Mouse (Mus musculus): ENCODE measurements around the gene Gpr180.
A peak's percentile ranks its signal among the peaks of the same experiment; 100 is the strongest.
"Not testable (repeated sequence)": the region's sequence is repeated elsewhere in the genome, so short reads cannot be mapped to it uniquely, and the experiment has no call there.

Gpr180 gene

DNA sequence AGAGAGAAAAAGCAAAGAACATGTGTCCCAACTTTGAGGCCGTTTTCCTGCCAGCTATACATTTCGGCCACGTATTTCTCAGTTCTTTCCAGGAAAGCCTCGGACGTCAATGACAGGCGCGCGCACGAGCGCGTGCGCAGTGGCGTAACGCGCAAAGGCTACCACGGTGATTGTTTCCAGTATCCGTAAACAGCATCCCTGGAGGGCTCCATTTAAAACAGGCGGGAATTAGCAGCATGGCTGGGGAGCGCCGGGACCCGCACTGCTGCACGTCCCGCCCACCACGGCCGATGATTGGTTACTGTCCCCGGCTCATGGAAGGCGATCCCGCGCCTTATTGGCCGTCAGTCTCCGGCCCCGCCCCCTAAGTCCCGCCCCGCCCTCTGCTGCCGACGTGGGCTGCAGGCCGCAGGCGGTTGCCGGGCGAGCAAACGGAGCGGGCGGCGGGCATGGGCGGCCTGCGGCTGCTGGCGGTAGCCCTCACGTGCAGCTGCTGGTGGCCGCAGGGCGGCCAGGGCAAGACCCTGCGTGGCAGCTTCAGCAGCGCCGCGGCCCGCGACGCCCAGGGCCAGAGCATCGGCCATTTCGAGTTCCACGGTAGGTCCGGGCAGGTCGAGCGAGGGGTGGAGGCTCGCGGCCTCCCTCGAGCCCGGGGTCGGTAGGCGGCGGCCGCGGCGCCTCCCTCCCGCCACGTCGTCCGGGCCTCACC lies at the start of gene Gpr180:
TSS of gene Gpr180 (plus strand) at position 415 of the 709 bp plus-strand sequence.
- DNase-seq (ENCODE audit: low spot score): peak; percentile 95

DNA sequence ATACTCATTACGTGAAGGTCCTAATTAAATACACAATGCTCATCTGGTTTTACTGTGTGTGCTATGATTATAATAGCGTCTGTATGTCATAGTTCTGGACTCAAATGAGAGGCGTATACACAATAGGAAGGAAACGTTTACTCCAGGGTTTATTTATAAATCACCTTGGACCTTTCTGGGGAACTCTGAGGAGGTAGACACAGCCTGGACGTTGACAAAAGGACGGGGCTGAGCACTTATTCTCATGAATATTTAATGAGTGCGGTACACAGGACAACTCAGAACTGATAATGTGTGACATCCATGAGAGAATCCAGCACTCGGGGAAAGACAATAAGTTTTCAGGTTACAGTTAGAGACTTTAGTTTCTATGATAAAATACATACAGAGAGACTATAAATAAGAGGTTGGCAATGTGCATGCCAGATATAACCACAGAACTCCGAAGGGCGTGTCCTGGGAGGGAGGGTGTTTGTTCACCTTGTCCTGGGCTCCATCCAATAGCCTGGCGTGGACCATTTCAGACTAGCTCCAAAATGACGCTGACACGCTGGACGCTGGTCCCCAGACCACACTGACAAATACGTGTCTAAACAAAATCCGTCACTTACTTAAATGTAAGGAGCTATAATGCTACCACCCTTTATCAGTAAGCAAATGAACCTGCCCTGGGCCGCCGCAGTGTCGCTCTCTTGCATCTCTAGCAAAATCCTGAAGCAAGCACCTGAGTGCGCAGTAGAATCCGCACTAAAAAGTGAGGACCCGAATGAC lies 48.3 kb upstream of the Gpr180 start:
- peak; percentile 35 for DNase-seq (ENCODE audit: low spot score)

DNA sequence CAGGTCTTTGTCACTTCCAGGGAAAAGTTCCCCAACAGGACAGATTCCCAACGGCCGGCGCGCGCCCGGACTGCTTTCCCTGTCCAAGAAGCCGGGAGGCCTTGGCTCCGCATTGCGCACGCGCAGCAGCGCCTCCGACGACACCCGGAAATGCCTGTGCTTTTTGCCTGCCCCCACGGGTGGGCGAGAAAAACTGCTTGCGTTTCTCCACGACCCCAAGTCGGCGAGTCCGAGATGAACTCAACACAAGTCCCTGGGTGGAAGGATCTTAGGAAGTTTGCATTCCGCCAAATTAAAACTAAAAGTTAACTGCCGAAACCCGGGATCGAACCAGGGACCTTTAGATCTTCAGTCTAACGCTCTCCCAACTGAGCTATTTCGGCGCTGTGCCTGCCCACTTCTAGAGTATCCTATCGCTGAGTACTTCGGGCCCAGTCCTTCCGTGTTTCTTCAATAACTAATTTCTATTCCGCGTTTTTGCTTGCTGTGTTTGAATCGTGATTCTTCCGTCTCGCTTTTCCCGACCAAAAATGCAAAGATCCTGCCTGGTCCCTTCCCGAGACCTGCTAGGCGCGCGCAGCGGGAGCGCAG lies 47.6 kb upstream of the Gpr180 start:
- DNase-seq (ENCODE audit: low spot score): peak; percentile 86

DNA sequence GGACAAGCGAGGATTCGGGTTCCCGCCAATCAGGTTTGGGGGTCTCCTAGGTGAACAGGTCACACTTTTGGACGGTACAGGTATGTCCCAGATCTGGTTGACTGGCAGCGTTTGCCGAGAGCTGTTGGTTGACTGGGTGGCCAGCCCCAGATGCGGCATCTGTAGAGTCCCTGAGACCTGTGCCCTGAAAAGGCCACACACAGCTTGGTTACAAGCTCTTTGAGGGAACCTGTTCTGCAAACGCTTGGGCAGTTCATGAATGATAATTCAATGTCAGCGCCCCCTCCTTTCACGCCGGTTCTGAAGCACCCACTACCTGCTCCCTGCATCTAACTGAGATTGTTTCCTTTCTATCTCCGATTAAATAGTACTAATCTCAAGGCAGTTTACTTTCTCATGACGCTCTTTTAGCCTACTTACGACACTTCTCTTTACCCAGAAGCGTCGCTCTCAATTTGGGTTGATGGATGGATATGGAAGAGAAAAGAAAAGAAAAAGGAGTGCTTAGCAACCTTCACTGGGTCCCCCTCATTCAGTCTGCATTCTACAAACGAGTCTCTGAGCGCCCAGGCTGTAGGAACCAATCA lies 47.1 kb upstream of the Gpr180 start:
- DNase-seq (ENCODE audit: low spot score): no peak

DNA sequence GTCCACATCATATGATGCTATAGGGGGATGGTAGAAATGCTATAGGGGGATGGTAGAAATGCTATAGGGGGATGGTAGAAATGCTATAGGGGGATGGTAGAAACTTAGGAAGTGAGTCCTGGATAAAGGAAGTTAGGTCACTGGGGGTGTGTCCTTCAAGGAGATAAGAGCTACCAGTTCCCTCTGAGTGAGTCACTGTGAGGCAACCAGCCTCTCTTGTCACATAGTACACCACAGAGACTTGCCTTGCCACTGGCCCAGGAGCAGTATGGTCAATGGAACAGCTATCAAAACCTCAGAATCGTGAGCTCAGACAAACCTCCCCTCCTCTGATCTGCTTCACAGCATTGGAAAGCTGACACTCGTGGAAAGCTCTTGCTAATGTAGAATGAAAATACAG lies 38.7 kb upstream of the Gpr180 start:
- no peak for DNase-seq (ENCODE audit: low spot score)

DNA sequence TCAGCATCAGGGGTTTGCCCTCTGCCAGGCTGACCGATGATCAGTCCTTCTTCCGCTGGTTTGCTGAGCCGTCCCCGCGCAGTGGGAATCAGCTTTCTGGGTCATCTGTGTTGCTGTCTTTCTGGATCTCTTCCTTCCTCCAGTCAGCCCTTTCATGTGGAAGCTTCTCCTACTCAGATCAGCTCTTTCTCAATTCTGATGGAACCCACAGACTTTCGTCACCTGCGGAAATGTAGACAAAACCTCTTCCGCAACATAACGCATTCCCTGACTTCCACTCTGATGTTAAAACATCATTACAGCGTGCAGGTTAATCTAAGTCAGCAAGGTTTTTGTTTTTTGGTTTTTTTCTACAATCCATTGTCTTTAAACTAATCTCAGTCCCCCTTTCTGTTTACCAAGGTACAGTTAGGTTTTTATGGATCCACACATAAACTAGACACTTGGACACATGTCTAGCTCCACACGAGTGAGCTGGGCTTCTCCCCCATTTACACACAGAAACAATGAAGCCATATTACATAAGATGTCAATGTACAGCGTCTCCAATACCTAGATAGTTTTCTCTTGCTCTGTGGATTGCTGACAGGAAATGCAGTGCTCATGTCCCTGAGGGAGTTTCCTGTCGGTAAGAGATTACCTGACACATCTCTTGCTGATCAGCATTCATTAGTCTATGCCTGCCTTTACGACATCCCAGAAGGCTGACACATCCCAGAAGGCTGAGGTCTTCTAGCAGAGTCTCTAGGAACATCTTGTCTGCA lies 35.5 kb upstream of the Gpr180 start:
- no peak for DNase-seq (ENCODE audit: low spot score)

DNA sequence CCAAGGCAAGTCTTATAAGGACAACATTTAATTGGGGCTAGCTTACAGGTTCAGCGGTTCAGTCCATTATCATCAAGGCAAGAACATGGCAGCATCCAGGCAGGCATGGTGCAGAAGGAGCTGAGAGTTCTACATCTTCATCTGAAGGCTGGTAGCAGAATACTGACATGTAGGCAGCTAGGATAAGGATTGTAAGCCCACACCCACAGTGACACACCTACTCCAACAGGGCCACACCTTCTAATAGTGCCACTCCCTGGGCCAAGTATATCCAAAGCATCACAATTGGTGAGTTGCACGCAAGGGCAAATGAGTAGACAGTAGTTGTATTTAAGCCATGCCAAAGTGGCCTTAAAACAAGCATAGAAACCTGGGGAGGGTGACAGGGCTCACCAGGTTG lies 29.5 kb upstream of the Gpr180 start:
- not testable (repeated sequence) for DNase-seq (ENCODE audit: low spot score)

DNA sequence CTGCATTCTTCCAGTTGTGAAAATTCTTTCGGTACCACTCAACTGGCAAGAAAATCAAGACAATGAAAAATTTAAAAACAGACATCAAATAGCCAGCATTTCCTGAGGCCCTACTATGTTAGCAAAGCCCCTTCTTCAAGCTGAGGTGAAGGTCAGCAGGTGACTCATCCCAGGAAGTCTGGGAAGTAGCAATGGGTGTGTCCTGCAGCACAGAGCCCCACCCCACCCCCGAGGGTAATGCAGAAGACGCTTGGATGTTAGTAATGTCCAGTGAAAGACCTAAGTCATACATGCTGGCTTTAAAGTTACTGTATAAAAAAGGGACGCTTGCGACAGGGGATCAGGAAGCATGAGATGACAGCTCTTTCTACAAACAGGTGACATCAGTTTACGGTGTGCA lies 23.8 kb upstream of the Gpr180 start:
- DNase-seq (ENCODE audit: low spot score): no peak

DNA sequence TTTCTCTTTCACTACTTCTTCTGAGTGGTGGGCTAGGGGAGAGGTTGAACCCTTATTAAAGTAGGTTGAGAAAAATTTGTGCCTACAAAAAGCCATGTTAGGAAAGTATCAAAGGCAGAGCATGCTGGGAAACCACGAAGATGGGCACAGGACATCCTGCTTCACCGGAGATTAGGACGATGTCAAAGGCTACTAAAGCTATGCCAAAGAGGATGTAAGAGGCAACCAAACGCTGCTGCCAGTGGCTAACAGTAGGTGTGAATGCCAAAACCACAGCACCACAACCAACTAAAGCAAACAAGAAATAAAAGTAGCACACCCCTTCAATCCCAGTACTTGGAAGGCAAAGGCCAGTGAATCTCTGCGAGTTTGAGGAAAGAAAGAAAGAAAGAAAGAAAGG lies 12.8 kb upstream of the Gpr180 start:
- no peak for DNase-seq (ENCODE audit: low spot score)

DNA sequence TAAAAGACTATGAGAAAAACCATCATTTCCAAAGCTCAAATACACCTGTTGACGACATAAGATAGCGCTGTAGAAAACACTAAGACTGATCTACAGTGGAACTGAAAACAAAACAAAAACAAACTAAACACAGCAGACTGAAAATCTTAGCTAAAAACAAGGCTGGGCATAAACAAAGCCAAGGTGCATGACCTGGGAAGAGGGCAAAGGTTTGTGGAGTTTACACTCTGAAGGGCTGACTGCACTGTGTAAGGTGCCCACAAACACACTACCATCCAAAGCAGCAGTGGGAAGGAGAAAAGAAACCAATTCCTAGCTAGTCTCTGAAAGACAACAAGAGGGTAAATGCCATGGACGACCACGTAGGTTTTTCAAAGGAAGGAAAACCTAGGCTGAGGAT lies 12.2 kb upstream of the Gpr180 start:
- no peak for DNase-seq (ENCODE audit: low spot score)

DNA sequence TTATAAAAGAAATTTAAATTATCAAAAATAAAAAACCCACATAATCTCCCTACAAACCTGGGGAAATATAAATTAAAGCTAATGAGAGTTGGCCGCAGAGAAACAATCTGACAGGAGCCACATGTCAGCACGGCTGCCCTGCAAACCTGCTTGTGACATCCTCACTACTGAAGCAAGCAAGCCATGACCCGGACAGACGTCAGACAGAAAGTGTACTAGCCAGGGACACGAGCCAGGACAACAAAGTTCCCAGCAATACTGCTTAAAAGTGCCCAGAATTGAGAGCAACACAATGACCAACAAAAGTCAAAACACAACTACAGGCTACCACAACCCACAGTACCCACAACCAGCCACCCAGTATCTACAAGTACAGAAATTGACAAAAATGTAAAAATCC lies 10.7 kb upstream of the Gpr180 start:
- no peak for DNase-seq (ENCODE audit: low spot score)

DNA sequence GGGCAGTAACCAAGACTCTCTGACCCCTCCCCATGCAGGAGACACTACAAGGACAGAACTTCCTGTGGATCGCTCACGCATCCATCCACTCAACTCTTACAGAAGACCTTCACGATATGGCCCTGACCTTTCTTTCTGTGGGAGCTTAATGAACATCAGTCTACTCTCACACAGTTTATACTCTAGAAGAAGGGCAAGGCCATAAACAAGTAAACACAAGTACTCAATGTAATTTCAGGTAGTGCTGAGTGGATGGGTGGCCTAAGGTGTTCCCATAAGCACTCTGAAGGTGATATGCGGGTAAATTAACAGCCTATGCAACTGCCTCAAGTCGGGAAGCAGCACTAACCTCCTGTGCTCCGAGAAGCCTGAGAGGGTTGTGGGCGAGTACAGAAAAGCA lies 5.5 kb upstream of the Gpr180 start:
- DNase-seq (ENCODE audit: low spot score): no peak

DNA sequence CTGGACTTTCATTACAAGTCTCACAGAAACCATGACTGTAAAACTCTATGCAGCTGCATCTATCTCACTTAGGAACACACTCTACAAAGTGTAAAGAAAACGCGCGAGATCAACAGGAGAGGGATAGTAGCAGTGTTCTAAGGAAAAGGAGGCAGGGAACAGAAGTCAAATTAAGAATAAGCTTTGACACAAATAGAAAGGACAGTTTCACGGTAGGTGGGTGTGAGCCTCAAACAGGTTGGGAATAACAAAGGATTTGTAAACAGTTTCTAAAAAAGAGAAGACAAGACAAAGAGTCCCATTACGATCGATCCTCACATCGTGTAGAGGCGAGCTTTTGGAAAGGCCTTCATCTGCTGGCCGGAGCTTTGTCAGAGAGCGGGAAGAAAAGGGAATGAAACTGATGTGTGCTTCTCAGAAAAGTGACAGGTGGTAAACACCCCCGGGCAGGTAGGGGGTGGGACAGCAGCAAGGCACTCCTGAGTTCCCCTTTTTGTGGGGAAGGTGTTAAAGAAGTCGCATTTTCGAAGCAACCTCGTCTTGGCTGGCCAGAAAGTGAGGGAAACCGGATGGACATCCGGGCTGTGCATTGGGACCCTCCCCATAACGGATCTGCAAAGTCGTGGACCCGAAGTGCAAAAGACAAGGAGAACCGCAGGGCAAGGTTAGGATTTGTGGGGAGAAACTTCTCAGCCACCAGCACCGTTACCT lies 4.9 kb upstream of the Gpr180 start:
- DNase-seq (ENCODE audit: low spot score): peak; percentile 22

DNA sequence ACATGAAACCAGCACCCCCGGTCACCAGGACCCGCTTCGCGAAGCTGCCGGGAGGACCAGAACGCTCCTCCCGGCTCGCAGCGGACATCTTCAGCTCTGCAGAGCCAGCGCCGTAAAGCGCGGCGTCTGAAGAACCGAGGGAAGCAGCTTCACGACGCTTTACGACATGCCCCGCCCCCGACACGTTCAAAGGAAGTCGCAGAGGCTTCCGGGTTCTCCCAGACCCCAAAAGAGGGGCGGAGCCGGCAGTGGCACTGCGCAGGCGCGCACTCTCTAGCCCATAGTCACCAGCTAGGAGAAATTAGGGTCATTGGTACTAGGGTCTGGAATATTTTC lies 4.3 kb upstream of the Gpr180 start, which contains the start of gene Tgds:
TSS of gene Tgds (minus strand) at position 114 of the 336 bp plus-strand sequence.
- DNase-seq (ENCODE audit: low spot score): peak; percentile 97

DNA sequence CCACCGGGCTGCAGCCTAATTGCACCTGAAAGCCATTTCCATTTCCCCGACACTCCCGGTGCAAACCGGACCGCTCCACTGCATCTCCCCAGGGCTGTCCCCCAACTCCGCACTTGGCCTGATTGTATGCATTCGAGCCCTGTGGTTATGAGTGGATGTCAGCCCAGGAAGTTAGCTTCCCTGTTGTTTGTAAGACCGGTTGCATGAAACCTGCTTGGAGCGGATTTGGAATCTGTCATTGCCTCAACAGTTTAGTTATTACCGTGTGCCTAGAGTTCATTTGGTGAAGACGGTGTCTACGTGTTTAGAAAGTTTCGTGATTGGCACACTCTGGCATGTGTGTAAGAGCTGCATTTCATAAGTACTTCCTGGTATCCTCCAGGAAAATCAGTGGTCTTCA lies 529 bp downstream of the Gpr180 start:
- DNase-seq (ENCODE audit: low spot score): peak; percentile 11

DNA sequence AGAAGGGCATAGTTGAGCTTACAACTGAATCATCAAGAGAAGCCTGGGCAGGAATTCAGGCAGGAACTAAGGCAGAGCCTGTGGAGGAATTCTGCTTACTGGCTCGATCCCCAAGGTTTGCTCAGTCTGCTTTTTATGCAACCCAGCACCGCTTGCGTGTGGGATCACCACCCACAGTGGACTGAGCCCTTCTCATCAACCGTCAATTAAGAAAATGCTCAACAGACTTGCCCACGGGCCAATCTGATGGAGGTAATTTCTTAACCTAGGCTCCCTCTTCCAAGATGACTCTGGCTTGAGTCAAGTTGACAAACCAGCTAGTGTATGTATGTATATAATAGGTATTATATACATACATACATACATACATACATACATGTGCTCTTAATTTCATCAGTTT lies 5.3 kb downstream of the Gpr180 start:
- no peak for DNase-seq (ENCODE audit: low spot score)

DNA sequence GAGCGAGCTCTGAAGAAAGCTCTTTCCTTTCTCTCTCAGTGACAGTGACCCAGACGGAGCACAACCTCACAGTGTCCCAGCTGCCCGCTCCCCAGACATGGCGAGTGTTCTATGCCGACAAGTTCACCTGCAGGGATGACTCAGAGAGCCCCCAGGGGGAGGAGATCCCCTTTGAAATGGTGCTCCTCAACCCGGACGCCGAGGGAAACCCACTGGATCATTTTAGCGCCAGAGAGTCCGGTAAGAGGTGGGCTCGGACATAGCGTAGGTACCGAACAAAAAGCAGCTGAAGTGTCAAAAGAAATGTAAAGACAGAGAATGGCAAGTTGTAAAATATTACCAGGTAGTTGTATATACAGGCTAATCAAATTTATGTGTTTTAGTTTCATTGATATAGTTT lies 11.1 kb downstream of the Gpr180 start:
- no peak for DNase-seq (ENCODE audit: low spot score)

DNA sequence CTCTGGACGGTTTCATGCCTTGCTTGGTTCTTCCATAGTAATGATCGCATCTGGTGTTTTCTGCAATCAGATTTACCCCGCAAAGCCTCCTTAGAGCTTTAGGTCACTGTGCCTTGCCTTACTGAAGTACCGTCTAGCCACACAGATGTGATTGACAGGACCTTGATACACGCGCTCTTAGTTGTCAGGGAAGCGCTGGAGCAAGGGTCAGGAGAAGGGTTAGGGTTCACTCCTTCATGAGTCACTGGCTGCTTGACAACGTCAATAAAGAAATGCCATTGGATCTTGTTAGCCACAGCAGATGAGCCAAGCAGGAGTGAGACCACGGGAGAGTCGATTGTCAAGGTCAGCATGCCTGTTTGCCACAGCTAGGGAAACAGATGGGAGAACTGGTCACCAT lies 11.6 kb downstream of the Gpr180 start:
- no peak for DNase-seq (ENCODE audit: low spot score)

DNA sequence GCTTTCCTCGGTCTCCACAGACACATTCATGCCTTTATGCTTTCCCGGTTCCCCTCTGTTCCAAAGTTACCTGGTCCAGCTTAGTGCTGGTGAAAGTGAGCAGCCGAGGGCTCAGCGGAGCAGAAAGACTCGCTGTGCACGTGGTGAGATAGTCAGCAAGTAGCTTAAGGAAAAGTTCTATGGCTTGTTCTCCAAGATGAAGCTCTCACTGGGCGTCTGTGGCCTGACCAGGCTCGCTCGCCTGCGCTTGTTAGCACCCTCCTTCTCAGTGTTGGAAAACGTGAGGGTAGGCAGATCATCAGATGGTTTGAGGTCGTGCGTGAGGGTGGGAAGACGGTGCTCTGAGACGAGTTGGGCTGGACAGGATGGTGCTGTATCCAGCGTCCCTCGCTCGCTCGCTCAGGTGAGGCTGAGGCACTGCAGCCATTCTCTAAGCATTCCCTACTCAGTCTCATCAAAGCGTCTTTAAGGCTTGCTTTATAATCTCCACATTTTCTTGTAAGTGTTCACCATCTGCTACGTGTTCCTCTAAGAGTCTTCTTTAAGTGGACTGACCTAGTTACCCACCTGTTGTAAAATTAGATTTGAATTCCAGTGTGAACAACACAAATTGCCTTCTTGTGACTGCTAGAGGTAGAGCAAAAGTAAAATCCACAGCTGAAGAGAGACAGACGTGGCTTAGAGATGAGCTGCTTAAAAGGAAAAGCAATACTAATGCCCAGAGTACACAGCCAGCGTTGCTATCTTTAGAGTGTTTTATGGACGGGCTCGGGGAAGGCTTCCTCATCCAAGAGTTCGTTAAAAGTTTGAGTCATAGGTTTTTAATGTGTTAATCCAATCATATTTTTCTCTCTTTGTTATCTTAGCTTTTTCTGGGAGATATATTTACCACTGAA lies 13.9 kb downstream of the Gpr180 start:
- no peak for DNase-seq (ENCODE audit: low spot score)

DNA sequence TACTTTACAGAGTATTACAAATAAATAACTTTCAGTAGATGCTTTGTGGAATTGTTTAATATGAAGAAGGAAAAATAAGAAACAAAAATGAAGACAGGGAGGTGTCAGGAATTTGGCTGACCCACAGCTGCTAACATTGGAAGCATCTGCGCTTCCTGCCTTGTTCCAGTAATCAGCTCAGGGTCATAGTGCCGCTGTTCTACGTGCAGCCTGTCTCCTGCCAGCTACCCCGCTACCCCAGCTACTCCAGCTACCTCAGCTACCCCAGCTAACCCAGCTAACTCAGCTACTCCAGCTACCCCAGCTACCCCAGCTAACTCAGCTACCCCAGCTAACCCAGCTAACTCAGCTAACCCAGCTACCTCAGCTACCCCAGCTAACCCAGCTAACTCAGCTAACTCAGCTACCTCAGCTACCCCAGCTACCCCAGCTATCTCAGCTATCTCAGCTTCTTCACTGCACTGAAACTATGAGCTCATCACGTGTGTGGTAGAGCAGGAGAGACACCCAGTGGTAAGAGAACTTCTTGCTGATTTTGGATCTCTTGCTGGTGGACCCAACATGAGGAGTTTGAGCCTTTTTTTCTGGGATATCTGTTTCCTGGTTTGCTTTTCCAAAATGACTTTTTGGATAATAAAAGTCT lies 14.8 kb downstream of the Gpr180 start:
- peak; percentile 41 for DNase-seq (ENCODE audit: low spot score)
